Mouse (Mus musculus) CH12F3 (cell line): ENCODE data around the gene Gata3.

Source experiments
- in situ Hi-C: fragments of 300-500 bp; cut with MboI; formaldehyde crosslinking; loops from 2 replicates; pipeline ENCODE4 v1.14.3; 2020; ENCODE audit warnings: low sequenced_read_pairs

The Gata3 gene

DNA sequence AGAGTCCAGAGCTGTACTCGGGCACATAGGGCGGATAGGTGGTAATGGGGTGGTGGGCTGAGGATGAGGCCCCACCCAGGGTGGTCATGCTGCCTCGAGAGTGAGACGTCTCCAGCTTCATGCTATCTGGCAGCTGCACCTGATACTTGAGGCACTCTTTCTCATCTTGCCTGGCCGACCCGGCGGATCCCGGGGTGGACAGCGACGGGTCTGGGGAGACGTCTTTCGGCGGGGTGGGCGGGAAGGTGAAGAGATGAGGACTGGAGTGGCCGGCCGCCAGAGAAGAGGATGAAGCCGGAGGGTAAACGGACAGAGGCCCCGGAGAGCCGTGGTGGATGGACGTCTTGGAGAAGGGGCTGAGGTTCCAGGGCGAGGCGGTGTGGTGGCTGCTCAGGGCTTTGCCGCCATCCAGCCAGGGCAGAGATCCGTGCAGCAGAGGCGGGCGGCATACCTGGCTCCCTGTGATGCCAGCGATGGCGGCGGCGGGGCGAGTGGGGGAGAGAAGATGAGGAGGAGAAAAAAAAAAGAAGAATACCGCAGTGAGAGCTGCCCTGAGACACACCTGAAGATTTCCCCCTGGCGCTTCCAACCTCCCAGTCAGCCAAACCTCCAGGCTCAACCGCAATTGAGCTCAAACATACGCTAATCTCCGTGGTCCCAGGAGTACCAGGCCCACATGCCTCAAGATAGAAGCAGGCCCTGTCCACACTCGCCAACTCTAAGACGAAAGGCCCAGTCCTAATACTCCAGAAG, 15.2 kb downstream of the Gata3 start:
- in situ Hi-C loops, result no loop called here

DNA sequence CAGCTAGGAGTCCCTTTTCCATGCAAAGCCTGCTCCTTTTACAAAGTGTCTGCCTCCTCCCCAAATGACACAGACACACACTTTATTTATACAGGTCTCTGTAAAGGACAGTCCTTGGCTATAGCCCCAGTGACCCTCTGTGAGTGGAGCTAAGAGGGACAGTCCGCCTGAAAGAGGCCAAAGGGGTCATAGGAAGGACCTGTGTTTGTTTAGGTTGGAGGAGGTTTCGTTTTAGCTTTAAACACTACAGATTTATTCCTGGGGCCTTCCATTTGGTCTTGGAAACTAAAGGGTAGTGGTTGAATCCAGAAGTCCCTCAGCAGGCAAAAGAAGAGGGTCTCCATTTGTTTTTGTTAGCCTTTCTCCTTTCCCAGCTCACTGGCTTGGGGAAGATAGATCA, 16.1 kb downstream of the Gata3 start:
- in situ Hi-C loops, result no loop called here

DNA sequence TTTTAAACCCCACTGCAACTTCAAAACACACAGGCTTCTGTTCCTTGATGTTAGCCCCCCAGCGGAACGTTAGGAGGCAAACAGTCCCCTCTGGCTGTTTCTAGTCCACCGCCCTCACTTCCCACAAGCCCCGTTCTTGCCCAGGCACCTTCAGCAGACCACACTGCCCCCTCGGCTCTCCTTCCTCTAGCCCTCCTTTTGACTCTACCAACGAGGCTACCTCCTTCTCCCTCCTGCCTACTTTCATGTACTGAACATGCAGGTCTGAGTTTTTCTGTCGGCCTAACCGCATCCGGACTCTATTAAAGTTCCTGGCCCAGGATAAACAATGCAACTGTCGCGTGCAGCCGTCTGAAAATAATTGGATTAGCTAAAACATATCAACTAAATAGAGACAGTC, 17.2 kb downstream of the Gata3 start:
- in situ Hi-C loops, result no loop called here

DNA sequence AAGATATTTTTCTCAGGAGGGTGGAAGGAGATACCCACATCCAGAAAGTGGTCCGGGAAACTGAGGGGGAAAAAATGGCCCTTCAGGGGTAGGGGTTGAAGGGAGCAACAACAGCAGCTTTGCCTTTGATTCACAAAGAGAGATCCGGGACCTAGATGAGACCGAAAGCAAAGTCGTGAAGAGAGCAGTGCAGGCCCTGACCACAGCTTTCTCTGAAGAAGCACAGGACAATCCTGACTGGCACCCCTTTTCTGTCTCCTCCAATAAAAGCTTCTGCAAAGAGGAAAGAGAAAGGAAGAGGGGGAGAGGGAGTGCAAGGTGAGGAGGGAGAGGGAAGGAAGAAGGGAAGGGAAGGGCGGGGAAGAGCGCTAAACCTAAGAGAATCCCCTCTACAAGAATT, 18.0 kb downstream of the Gata3 start:
- in situ Hi-C loops, result no loop called here

DNA sequence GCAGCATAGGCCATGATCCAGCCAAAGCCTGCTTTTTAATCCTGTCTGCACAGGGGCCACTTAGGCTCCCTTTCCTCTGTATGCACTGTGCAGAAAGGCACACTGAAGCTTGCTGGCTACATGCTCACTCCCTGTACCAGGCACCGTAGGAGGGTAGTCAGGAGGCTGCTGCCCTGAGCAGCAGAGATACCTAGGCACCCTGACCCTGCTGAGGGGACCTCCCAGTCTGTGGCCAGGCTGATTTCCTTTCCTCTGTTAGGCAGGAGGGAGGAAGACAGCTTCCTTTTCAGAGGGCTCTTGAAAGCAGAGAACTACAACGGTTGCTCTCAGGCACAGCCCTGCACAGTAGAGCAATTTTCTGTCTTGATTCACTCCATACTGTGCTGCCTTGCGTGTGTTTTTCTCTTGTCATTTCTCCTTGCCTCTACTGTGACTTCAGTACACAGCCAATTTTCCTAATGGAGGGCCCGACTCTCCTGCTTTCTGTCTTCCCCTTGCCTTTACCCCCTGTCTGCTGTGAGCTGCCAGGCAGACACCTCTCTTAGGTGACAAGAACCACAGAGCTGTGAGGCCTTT, 18.6 kb downstream of the Gata3 start:
- in situ Hi-C loops, result no loop called here

DNA sequence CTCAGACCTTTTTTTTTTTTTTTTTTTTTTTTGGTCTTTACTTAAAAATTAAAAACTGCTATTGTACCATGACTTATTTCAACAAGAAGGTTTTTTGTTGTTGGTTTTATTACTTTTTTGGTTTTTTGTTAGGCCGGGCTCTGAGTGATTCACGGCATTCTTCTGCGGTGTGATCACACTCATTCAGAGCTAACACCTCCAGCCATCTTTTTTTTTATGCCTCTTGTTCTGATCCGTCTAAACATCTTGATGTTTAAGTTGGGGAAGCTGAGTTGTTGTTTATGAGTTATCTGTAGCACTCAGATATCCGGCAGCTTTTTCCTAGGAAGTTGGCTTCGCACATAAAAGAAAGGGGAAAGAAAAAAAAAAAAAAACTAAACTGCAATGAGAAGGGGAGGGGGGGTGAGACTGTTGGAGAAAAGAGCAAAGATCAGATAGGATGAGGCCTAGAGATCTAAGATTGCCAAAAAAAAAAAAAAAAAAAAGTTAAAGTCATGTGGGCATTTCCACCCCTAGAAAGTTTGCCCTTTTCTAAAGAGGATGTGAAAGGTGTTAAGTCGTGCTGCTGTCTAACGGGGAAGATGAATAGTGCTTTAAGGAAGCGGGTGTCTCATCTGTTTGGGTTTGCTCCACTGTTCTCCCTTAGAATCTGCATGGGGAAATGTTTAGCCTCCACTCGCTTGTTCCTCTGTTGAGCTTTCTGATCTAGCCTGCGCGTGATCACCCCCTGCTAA, 22.6 kb downstream of the Gata3 start:
- in situ Hi-C loops, result no loop called here

DNA sequence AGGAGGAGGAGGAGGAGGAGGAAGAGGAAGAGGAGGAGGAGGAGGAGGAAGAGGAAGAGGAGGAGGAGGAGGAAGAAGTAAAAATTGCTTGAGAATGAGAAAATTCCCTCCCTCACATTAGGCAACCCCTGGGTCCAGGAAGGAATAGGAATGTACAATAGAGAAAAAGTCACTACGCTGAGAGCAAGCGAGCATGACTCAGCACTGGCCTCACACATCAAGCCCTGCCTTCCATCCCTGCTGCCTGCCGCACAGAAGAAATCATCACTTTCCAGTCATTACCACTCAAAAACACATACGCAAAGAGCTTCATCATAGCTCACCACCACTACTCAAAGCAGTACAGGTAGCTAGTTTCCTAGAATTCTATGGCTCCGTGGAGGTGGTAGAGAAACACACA, 29.1 kb downstream of the Gata3 start:
- in situ Hi-C loops, result no loop called here

DNA sequence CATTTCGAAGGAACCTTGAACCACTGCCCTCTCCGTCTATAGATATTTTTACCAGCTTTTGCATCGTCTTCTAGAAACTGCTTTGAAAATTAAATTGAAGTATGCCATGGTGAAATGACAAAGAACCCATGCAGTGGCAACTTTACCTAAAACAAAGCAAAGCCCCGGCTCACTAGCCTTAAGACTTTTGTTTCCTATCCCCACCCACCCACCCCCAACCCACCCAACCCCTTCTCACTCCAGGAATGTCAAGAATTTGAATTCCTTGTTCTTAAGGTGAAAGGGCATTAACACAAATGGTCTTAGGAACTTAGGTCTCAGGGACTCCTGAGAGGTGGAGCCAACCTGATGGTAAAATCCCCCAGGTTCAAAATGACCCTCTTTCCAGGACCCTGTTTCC, 34.0 kb downstream of the Gata3 start:
- in situ Hi-C loops, result no loop called here

DNA sequence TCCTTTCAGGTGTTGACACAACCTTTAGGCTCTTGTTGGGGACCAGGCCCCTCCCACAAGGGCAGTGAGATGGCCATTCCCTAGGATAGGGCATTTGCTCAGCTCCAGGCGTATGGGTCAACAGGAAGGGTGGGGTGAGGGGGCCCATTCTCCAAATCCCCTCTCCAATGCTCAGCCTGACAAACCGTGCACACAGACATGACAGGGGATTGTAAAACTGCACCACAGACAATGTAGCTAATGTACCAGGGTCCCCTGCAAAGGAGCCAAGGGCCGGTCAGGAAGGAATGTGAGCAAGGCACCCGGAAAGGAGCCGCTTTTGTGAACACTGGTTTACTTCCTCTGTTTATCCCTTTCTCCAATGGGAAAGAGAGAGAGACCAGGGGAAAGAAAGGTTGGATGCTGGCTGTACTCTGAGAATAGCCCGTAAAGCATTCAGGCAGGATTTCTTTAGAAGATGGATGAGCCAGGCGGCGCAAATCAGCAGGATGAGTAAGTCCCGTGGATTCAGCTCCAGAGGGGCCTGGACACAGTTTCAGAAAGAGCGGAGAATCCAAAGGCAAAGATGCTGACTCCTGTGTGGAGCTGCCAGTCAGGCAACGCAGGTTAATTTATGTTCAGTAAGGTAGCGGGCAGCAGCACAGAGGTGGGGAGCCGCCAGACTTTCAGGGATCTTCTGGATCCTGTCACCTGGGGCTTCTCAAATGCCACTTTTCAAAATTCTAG, 36.8 kb downstream of the Gata3 start:
- in situ Hi-C loops, result no loop called here

DNA sequence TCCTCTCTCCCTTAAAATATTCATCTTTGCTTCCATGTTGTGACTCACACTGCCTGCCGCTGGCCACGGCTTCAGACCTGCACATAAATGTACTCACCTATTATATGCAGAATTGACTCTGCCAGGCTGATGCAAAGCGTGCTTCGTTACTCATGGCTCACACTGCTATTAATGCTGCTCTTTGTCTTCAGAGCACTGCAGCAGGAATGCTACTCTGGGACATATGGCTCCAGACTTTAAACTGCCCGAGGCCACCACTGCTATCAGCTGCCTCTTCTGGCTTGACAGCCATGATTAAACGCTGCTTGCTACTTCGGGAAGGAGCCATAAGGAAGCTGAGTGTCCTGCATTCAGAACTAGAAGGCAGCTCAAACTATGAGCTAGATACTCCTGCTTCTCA, 54.6 kb downstream of the Gata3 start:
- in situ Hi-C loops, result no loop called here

DNA sequence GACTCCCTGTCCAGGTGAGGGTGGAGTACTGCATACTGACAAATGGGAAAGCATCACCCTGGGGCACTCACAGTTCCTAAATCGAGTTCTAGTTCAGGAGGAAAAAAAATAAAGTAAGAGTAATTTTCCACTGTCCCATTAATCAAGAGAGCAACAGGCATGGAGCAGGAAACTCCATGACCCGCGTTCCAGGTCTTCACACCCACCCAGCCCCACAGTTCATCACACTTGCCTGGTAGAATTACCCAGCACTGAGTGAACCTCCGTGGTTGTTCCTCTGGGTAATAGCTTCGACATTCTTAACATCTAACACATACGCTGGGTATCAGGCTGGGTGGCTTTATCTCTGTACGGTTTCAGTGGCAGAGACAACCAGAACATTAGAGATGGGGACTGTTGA, 56.1 kb downstream of the Gata3 start:
- in situ Hi-C loops, result no loop called here

DNA sequence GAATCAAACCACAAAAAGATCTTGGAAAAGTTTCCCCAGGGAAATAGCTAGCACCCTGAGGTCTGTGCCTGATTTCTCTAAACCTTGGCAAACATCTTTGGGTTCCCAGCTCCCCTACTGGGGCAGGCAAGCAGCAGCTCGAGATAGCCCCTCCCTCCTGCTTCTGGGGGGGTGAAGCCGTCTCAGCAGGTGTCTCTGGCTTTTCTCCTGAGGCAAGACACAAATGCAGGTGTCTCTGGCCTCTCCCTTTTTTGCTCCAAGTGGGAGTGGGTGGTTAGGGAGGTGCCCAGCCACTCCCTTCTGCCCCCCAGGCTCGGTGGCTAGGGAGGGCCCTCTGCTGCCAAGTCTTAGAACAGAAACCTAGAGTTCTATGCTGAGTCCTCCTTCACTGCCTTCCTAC, 62.2 kb downstream of the Gata3 start:
- in situ Hi-C loops, result no loop called here

DNA sequence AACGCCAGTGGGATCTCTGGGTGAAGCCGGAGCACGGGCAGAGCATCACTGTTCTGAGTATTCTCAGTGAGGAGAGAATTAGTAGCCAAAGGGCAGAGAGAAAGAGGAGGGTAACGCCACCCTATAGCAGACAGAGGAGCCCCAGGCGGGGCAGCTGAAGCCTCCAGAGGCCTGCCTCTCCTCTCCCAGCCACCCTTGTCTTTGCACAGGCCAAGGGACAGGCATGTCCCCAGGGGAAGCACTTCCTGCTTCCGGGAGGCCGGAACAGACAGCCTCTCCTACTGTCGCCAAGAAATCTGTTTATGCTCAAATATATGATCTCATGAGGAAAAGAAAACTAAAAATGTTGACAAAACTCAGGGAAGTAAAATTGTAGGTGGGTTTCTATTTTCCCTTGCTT, 69.2 kb downstream of the Gata3 start:
- in situ Hi-C loops, result no loop called here

DNA sequence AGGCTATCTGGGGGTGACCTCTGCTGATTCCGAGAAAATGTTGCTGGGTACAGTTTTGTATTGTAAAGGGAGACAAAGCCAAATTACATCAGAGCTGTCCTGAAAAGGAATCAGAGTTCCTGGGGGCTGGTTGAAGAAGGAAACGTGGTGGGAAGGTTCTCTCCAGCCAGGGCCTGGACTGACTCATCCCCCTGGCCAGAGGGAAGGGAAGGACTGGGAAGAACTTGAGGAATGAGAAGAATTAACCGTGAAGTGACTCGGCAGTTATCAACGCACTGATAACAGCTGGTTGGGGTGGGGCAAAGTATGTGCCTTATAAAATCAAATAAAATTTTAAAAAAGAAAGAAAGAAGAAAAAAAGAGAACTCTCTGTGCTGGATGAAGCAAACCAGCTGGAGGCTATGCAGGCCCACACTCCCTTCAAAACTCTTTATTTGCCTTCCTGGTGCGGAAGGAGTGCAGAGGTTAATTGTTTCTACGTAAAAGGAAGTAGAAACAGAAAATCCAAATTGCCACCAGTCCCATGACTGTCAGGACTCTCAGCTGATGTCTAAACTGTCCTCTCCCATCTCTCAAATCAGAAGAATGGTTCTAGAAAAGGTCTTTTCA, 71.6 kb downstream of the Gata3 start:
- in situ Hi-C loops, result no loop called here
